Mouse (Mus musculus) kidney, adult 11 months (tissue): ENCODE measurements around the gene Zbed4.

Source experiments
- DNase-seq: peaks from one replicate; pipeline ENCODE4 v3.0.0; 2022

The Zbed4 gene

DNA sequence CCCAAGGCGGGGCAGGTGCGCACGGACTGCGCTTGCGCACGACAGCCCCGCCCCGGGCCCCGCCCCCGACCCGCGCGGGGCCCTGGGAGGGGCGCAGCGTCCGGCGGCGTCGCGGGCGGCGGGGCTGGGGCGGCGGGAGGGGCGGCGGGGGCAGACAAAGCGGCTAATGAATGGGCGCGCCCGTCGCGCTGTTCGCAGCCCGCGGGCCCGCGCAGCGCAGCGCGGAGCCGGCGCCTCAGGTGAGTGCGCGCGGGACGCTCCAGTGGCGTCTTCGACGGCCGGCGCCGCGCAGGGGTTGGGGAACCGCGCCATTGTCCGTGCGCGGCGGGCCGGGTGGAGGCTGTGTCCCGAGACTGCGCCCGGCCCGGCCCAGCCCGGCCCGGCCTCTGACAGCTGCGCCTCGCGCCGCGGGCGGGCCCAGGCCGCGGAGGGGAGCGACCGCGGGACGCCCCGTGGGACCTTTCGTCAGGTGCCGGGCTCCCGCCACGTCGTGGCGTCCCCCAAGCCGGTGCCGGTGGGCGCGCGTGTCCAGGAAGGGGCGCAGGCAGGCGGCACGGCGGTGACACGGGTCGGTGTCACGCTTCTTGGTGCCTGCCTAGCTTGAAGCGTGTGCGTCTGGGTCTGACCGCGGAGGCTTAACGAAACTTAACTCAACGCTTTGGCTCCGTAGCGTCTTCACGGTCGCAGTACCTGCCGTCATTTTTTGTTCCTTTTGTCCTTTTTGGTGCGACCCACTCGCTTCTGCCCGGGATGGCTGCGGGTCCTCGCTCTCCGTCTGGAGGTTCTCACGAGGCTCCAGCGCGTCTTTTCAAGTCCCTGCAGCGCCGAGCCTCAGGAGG is at the start of gene Zbed4:
Gene Zbed4, plus strand, starts transcription at position 97 of the 839 bp plus-strand sequence.
- DNase-seq = no peak

DNA sequence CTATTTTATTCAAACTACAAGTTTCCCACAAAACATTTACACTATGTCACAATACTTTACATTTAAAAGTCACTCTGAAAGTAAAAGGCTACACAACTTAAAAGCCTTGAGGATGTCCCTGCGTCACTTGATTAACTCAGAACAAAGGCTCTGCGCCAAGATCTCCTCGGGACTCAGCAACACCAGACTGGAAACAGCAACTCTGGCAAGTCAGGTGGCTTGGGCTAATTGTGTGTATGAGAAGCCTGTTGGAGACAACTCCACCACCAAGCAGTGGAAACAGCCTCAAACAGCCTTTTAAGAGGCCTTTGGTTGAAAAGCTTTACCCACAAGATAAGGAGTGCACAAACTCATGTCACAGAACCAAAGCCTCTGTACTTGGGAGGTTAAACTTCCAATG is 49.0 kb upstream of the Zbed4 start:
- DNase-seq = no peak

DNA sequence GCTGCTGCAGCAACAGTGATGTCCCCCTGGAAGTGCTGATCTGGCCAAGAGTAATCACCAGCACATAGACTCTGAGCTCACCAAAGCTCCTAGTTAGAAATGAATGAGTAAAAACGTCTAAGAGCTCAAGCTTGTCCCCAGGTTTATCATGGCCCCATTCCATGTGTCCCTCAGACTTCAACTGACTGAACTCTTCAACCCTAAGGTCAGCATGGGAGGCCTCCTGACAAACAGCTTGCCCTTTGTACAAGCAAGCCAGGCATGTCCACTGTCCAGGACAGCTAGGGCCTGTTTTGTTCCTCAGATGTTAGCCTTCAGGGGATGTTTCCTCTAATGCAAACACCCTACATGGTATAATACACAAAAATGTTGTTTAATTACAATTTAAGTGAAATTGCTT is 47.2 kb upstream of the Zbed4 start:
- peak; percentile 60 for DNase-seq

DNA sequence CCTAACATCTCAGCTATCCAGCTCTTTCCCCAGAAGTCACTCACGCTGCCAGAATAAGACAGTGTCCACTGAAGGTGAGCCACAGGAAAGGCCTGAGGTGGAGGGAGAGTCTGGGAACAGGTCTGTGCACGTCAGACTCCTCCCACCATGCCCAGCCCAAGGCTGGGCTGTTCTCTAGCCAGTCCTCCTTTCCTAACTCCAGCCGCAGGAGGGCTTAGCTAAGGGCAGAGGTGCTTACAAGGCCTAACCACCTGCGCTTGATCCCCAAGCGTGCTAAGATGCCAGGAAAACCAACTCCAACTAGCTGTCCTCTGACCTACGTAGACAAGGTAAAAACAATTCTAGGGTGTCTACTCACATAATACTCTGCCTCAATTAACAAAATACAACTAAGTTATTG is 45.1 kb upstream of the Zbed4 start:
- DNase-seq = no peak

DNA sequence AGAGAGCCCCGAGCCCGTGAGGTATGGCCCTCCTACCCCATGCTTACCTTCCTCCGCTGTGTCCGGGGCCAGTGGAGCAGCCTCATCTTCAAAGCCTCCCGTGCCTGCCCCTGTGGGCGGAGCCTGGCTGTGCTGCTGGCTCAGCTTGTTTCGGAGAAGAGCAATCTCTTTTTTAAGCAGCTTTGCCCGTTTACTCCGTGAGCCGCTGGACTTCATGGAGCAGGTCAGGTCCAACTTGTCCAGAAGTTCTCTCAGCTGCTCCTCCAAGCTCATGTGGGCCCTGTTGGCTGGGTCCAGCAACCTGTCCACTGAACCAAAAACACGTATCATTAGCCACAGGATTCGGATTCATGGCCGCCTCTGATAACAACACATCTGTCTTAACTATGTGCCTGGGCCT is 44.5 kb upstream of the Zbed4 start:
- peak; percentile 30 for DNase-seq

DNA sequence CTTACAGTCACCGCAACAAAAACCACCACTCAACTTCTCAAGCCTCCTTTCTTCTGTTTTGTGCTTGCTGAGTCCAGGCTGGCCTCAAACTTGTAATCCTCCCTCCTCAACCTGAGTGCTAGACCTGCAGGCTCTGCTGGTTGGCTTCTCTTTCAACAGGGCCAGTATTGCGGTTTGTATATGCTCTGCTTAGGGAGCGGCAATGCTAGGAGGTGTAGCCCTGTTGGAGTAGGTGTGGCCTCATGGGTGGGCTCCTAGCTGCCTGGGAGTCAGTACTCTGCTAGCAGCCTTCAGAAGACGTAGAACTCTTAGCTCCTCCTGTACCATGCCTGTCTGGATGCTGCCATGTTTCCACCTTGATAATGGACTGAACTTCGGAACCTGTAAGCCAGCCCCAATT is 43.3 kb upstream of the Zbed4 start:
- no peak for DNase-seq

DNA sequence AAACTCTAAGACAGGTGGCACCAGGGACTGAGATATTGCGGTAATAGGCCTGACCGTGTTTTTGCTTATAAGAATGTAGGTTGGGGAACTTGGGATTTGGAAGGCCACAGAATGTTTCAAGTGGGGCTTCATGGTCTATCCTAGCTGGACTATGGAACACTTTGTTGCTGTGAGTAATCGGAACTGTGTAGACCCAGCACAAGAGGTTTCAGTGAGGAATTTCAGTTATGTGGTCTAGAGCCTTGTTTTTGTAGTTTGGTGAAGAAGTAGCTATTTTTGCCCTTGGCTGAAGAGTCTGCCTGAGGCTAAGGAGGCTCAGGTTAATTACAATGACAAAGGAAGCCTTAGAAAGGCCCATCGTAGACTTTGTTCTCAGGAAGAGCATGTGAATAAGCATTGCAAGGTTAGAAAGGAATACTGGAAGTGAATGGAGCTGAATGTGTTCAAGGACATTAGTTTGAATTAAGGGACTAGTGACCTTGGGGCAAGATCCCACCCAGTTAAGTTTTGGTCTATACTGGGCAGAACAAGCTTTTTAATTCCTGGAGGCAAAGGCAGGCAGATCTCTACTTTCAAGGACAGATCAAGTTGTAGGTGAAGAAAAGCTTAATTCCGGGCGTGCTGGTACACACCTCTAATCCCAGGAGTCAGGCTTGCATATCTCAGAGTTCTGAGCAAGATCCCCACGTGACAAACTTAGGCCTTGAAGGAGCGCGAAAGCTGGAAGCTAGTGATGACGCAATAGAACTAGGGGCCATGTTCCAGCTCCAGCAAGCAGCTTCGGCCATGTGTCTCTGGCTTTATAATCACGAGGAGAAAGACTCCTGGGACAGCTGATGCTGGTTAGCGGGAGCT is 42.6 kb upstream of the Zbed4 start:
- no peak for DNase-seq

DNA sequence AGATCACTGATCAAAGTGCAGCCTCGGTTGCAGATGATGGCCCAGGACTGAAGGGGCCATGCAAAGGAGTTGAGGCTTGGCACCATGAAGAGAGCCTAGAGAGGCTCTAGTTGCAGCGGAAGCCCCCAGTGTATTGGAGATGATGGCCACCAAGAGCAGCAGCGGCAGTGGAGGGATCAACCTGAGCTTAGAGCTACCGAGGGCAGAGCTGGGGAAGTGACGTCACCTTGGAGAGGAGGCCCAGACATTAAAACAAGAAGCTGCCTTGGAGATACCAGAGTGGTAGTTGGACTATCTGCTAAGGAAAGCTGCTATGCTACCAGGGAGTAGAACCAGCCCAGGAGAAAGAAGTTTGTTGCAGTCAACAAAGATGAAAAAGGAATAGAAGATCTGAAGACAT is 41.6 kb upstream of the Zbed4 start:
- no peak for DNase-seq

DNA sequence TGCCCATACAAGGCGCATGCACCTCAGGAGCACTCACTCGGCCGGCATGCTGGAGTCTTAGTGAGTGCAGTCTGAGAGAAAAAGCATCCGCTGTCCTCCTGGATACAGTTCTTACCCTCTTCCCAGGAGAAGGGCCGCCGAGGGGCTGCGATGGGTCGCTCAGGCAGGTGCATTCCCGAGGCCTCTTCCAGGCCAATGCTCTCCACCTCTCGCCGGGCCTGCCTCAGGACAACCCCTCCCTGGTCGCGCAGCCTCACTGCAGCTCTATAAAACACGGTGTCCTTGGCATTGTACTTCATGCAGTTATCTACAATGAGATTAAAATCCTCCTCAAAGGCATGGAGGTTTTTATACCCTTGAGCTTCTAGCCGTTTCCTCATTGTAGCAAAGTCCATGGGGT is 39.0 kb upstream of the Zbed4 start:
- no peak for DNase-seq

DNA sequence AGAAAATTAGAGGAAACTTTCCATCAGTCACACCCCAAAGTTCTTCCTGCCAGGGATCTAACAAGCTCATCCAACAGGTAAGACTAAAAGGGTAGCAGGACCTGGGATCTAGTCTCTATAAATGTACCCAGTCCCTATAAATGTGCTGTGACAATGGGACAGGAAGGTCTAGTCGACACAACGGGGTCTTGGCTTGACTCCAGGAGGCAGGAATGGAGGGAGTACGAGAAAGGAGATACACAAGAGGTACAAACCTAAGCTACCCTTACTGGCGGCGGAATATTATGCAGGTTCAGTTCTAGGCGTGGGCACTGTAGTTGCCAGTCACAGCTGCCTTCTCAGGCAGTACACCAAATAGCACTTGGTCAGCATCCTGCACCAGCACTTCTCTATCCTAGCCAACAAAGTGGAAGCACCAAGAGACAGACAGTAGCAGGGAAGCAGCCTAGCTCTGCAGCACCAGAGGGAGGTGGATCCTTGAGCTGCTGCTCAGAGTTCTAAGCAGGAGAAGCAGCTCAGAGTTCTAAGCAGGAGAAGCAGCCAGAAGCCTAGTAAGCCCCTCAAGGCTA is 37.4 kb upstream of the Zbed4 start:
- DNase-seq = no peak

DNA sequence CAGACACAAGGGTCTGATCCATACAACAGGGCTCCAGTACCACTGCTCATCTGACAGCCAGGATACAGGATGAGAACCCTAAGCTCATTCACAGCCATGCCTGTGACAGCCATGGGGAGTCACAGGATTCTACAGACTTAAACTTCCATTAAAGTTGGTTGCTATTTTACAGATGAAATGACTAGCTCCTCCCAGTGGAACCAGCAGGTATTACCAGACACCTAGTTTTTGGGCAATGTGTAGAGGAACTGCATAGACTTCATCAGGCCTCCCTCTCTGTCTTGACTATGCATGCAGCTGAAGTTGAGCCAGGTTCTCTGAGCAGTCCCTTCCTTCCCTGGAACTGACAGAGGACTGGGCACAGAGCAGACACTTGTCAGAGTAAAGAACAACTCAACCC is 35.1 kb upstream of the Zbed4 start:
- DNase-seq = no peak

DNA sequence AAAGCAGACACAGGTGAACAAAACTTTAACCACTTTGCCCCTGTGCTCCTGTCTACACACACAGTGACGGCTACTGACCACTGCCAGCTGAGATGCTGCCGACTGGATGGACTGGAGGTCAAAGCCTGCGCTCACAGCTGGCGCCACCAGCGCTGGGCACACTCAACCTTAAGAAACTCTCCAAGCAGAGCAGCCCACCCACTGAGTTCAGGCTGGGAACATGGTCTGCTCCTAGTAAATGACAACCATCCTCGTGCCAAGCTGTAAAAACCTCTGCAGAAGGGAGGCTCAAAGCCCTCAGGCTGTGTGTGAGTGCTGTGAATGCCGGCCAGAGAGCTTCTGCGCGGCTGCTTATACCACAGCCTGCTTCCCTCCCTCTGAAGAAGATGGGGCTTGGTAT is 34.2 kb upstream of the Zbed4 start:
- no peak for DNase-seq

DNA sequence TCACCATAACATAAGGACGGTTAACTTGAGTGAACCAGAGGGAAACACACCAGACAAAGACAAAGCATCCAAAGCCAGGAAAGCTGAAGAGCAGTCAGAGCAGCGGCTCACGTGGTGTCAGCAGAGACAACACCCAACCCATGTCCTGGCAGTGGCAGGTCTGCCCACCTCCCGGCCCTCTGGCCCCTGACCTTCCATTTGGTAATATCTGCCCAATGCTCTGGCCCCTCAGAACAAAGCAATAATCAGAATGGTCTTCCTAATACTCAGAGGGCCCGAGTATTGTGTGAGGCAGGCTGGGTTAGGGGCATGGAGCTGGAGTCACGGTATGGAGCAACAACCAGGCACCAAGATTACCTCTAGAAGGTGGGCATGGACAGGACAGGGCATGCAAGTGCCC is 28.3 kb upstream of the Zbed4 start:
- no peak for DNase-seq

DNA sequence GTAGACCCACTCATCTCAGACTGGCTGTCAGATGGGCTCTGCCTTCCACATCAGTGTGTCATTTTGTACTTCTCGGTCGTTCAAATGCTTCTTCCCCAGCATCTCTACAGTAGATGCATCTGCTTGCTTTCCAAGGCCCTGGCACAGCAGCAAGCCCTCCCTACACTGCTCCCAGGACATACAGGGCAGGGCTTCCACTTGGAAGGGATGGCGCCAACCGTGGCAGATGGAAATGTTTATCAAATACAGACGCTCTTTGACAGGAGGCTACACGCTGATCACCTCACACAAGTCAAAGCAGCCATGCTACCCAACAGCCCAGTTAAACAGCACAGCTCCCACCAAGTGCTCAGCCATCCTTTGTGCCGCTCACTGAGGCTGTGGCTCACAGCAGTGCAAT is 27.1 kb upstream of the Zbed4 start:
- no peak for DNase-seq

DNA sequence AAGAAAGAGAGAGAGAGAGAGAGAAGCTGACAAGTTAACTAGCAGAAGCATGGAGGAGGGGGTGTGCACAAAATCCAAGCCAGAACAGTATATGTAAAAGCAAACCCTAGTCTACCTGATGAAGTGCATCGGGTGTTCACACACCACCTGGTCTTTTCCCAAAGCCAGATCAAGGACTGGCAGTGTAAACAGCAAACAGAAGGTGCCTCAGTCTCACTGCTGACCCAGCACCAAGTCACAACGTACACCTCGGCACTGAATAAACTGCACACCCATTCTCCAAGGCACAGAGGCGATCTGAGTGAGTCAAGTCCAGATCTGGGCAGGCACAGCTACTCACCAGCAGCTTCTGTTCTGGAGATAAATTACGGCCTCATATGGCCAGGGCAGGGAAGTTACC is 26.4 kb upstream of the Zbed4 start:
- no peak for DNase-seq

DNA sequence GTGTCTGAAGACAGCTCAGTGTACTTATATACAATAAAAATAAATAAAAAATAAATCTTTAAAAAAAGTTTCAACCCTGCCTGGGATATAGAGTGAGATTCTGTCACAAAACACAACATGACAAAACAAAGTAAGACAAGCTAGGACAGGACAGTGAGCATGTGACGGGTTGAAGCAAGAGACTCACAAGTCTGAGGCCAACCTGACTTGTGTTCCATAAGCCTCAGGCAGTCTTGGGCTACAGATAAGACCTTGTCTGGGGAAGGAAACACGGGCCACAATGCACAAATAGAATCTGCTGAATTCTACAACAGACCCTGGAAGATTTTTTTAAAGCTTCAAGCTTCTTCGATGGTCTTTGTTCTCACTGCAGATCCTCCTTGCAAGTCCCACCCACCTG is 24.3 kb upstream of the Zbed4 start:
- no peak for DNase-seq

DNA sequence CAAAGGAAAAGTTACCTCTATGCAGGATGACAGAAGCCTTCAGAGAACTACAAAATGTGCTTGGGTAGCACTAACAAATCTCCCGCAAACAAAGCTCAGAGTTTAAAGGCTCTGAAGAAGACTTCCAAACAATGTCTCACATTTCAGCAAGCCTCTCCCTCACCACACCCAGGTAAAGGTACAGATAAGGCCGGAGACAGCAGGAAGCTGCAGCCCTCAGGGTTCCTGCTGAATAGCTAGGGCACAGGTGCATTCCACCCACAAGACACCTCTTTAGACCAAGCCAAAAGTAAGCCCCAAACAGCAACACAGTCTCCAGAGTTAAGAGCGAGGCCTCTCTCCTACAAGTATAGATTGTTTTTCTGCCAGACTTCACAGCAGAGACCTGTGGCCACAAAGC is 20.7 kb upstream of the Zbed4 start:
- DNase-seq = no peak

DNA sequence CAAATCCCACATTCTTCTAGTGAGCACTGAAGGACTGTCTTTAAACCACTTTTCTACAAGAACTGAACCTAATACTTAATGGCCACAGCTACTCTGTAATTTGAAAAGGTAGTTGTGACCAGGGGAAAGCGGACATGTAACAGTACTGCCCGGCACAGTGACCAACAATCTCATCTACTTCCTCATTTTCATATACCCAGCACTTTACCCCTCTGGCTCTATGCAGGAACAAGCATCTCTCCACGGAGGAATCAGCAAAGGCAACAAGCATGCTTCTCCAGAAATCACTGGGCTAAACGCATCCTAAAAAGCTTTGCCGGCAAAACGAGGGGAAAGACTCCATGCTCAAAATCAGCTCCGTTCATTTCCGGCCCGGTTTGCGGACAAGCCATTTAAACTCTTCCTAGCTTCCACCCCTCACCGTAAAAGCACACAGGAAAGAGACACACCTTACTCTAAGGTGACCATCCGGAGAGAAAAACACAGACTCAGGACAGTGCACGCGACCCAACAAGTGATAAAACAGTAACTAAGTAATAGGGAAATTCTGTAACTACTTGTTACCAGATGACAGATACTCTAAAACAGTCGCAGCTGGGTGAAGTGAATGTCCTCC is 18.9 kb upstream of the Zbed4 start:
- no peak for DNase-seq

DNA sequence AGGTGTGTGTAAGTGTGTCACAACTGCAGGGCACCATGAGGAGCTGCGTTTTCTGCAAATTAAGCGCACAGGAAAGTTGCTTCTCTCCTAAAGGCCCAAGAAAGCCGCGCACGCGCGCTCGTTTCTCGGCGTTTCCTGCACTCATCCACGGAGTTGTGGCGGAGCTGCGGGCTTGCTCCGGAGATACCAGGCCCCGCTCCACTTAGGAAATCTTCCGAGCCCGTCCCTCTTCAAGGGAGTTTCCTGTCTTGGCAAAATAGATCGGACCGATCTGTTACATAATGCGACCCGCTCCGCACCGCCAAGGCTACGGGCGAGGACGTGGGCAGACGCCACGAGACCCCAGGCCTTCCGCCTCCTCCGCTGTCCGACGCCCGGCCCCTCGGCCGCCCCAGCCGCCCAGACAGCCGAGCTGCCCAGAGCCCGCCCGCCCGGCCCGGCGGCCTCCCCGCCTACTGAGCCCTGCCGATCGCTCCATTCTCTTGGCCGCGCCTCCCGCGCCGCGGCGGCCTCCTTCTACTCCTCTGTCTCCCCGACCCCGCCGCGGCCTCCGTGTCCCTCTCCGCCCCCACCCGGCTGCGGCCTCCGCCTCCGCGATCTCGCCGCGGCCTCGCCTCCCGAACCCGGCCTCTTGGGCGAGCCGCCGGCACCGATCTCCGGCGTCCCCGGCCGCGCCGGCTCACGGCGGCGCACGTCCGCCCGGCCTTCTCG is 18.3 kb upstream of the Zbed4 start:
- DNase-seq = peak; percentile 66

DNA sequence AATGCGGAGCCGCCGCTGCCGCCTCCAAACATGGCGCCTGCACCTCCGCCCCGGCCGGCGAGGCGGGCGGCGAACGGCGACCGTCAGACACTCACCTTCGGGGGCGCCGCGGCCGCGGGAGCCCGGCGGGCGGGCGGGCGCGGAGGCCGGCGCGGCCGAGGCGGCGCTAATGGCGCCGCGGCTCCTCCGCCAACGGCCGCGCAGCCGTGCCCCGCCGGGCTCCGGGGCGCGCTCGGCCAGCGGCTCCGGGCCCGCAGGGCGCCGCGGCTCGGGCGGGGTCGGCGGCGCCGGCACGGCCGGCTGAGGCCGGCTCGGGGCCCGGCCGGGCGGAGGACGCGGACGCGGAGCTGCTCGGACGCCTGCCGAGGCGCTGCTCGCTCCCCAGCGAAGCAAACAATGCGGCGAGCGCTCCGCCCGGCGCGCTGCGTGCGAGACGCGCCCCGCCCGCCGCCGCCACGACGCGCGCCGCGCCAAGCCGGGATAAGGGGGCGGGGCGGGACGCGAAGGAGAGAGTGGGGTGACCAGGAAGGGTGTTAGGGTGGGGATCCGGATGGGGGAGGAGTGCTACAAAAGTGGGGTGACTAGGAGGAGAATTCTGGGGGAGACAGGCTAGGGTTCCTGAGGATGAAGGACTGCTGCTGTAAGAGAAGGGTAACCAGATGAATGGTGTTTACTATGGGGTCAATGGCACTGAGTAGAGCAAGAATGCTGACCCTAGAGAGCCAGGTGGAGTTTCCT is 17.5 kb upstream of the Zbed4 start, which contains the start of gene Brd1:
Gene Brd1, minus strand, starts transcription at position 400 of the 738 bp plus-strand sequence.
- DNase-seq = peak; percentile 75

DNA sequence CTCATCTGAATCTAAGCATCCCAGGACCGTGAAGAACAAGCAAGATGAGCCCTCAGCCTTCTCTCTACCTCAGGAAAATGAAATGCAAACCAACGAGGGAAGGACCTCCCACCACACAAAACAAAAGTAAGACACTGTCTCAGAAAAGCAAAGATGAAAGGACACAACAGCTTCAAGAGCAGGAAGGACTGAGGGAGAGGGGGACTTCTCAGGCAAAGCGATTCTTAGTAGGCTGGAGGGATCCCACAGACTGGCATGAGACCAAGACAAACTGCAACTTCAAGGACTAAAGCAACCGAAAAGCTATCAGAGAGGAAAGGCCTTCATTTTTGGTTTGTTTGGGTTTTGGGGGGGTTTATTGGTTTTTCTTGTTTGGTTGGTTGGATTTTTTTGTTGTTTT is 15.3 kb upstream of the Zbed4 start:
- no peak for DNase-seq

DNA sequence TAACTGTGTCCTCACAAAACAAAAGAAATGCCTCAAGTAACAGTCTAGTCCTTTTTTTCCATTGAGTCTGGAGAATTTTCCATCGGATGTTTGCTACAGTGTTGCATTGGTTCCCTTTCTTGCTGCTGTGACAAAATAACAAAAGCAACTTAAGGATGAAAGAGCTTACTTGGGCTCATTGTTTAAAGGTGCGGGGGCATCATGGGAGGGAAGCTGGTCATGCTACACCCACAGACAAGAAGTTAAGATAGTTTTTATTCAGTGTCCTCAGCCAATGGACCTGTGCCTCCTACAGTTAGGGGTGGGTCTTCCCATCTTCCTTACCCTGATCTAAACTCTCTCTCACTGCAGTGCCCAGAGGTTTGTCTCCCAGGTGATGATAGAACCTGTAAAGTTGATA is 13.0 kb upstream of the Zbed4 start:
- DNase-seq = no peak
